ENCODE assay signal across 22 mouse cellular contexts in genomic region chr2:18956424-18956823, GRCm38 (mm10). TPM values are rescaled to one million over a fixed set of nuclear protein-coding genes. Genes with fewer than 3 reads are reported as not detected.
DNase-seq lines count a peak whose midpoint lies in the region; ATAC-seq and TF ChIP-seq lines count a peak whose summit lies in the region.
"Had no signal": no experiment of that assay in that cellular context is flagged by ENCODE, and none has a peak within 500 bp of the region (broad histone marks: within the 10 kb centered on the region; RNA-seq: fewer than 3 reads in every experiment).

No protein-coding gene starts in this region.

- no peak overlapping the region for H3K9ac ChIP-seq in heart, embryonic 14.5 days (ENCODE audit: low read length)
- H3K9ac ChIP-seq in heart, adult 2 months (ENCODE audit: low read depth, low read length): no peak overlapping the region
- H3K9ac ChIP-seq in liver, embryonic 13.5 days: 0 out of 2 replicates have a peak overlapping the region, but pooled peaks have one; percentile 7
- H3K9ac ChIP-seq: embryonic facial prominence, embryonic 12.5 days; forebrain, embryonic 13.5 days; midbrain, embryonic 12.5 days had no signal

- no peak for DNase-seq in heart, adult 2 months
- no peak for DNase-seq in thymus, adult 2 months
- no peak for DNase-seq in thymus, postnatal 25 days
- no peak for DNase-seq in liver, embryonic 13.5 days
- DNase-seq in splenic B cell, adult 2 months (ENCODE audit: low read depth, low spot score): peak; percentile 66
- DNase-seq in gastrocnemius, adult 2 months: no peak
- DNase-seq in ovary, adult 18-20 months (ENCODE audit: low spot score): no peak
- DNase-seq: adrenal gland, postnatal 10 days; cerebellum, adult 2 months; cerebellum, postnatal 25 days; heart, adult 18-20 months; kidney, adult 18-20 months; layer of hippocampus, adult 9-11 months; right cerebral cortex, postnatal 14 days had no signal

- no peak for ATAC-seq in heart, embryonic 14.5 days (ENCODE audit: insufficient number of reproducible peaks, insufficient read depth, low FRiP score, low read depth)
- ATAC-seq in liver, embryonic 13.5 days (ENCODE audit: low read depth): no peak
- ATAC-seq: forebrain, embryonic 13.5 days; lung, postnatal 0 days had no signal

- intact Hi-C loops in heart, adult 2 months (cut with DNase I): no loop called here
- intact Hi-C loops in gastrocnemius, adult 2 months (cut with DNase I): no loop called here

- peaks cover 1% of the 10 kb centered on the region; the same call in 1 of the 2 replicates for H3K79me2 ChIP-seq in heart, adult 2 months (replicated peaks; ENCODE audit: control insufficient read depth, insufficient read depth, low read length)

- peak overlapping the region; percentile 54 for H3K4me2 ChIP-seq in heart, embryonic 14.5 days (ENCODE audit: low read length)
- H3K4me2 ChIP-seq in liver, embryonic 13.5 days: peak overlapping the region; percentile 37; the same call in 1 of the 2 replicates
- H3K4me2 ChIP-seq: embryonic facial prominence, embryonic 12.5 days; forebrain, embryonic 13.5 days; midbrain, embryonic 12.5 days had no signal

- H3K9me3 ChIP-seq in heart, embryonic 14.5 days (ENCODE audit: control insufficient read depth, low read length): no peaks in the 10 kb centered on the region
- no peaks in the 10 kb centered on the region for H3K9me3 ChIP-seq in liver, embryonic 13.5 days (replicated peaks)
- H3K9me3 ChIP-seq: embryonic facial prominence, embryonic 12.5 days; forebrain, embryonic 13.5 days; limb, embryonic 10.5 days; midbrain, embryonic 12.5 days had no signal

- no peak for TF ChIP-seq POLR2A in heart, adult 2 months (IDR thresholded peaks at IDR 0.05; ENCODE audit: insufficient read depth, low read depth, low read length)
- TF ChIP-seq POLR2A in thymus, adult 2 months (IDR thresholded peaks at IDR 0.05; ENCODE audit: control insufficient read depth, extremely low read depth, insufficient read depth, low read length, poor library complexity): no peak

- no peaks in the 10 kb centered on the region for H3K27me3 ChIP-seq in heart, embryonic 14.5 days (ENCODE audit: control insufficient read depth, insufficient read depth, low read length)
- no peaks in the 10 kb centered on the region for H3K27me3 ChIP-seq in heart, adult 2 months (ENCODE audit: control insufficient read depth, insufficient read depth, low read length)
- no peaks in the 10 kb centered on the region for H3K27me3 ChIP-seq in thymus, adult 2 months (ENCODE audit: control insufficient read depth, insufficient read depth, low read length)
- no peaks in the 10 kb centered on the region for H3K27me3 ChIP-seq in liver, embryonic 13.5 days
- no peaks in the 10 kb centered on the region for H3K27me3 ChIP-seq in splenic B cell, adult 2 months (ENCODE audit: control insufficient read depth, insufficient read depth, low read length, poor library complexity, severe bottlenecking)
- H3K27me3 ChIP-seq: embryonic facial prominence, embryonic 12.5 days; forebrain, embryonic 13.5 days; midbrain, embryonic 12.5 days had no signal

- no peak overlapping the region for H3K4me3 ChIP-seq in heart, embryonic 14.5 days (ENCODE audit: control insufficient read depth in 1 of 2, insufficient read depth in 1 of 2, low read depth in 1 of 2, low read length in 2 of 2)
- H3K4me3 ChIP-seq in heart, adult 2 months: no peak overlapping the region
- H3K4me3 ChIP-seq in thymus, adult 2 months (ENCODE audit: control insufficient read depth, insufficient read depth, low read length): no peak overlapping the region
- no peak overlapping the region for H3K4me3 ChIP-seq in liver, embryonic 13.5 days (replicated peaks)
- H3K4me3 ChIP-seq in gastrocnemius, adult 2 months: no peak overlapping the region
- H3K4me3 ChIP-seq: embryonic facial prominence, embryonic 12.5 days; forebrain, embryonic 13.5 days; limb, embryonic 10.5 days; midbrain, embryonic 12.5 days had no signal

- peaks cover 19 to 38% of the 10 kb centered on the region in 2 experiments for H3K4me1 ChIP-seq in heart, embryonic 14.5 days (ENCODE audit: control insufficient read depth in 2 of 2, insufficient read depth in 2 of 2, low read length in 2 of 2)
- H3K4me1 ChIP-seq in heart, adult 2 months (ENCODE audit: control insufficient read depth, insufficient read depth, low read length): peaks cover 8% of the 10 kb centered on the region
- H3K4me1 ChIP-seq in thymus, adult 2 months (replicated peaks; ENCODE audit: control insufficient read depth, insufficient read depth, low read length): peaks cover 57% of the 10 kb centered on the region
- peaks cover 93% of the 10 kb centered on the region for H3K4me1 ChIP-seq in liver, embryonic 13.5 days (replicated peaks)

- no peak for TF ChIP-seq EP300 in heart, adult 2 months (IDR thresholded peaks at IDR 0.05; ENCODE audit: insufficient read depth, low read depth, low read length)

- WGBS in heart, embryonic 14.5 days: 89% methylated on average over 3 of the region's 3 CpGs
- 94% methylated on average over 3 of the region's 3 CpGs for WGBS in heart, adult 2 months
- WGBS in thymus, adult 2 months: 40% methylated on average over 3 of the region's 3 CpGs
- WGBS in liver, embryonic 13.5 days (ENCODE audit: insufficient replicate concordance): 47% methylated on average over 3 of the region's 3 CpGs

- H3K36me3 ChIP-seq in heart, embryonic 14.5 days (ENCODE audit: control insufficient read depth, insufficient read depth, low read length): no peaks in the 10 kb centered on the region
- H3K36me3 ChIP-seq in heart, adult 2 months (ENCODE audit: control insufficient read depth, insufficient read depth, low read length): peaks cover 2% of the 10 kb centered on the region; the same call in 1 of the 2 replicates
- H3K36me3 ChIP-seq in thymus, adult 2 months (ENCODE audit: control insufficient read depth, insufficient read depth, low read length): no peaks in the 10 kb centered on the region
- no peaks in the 10 kb centered on the region for H3K36me3 ChIP-seq in liver, embryonic 13.5 days
- no peaks in the 10 kb centered on the region for H3K36me3 ChIP-seq in splenic B cell, adult 2 months (ENCODE audit: control insufficient read depth, insufficient read depth, low read length, poor library complexity, severe bottlenecking)
- H3K36me3 ChIP-seq: embryonic facial prominence, embryonic 12.5 days; limb, embryonic 10.5 days; midbrain, embryonic 12.5 days had no signal

- H3K27ac ChIP-seq in heart, embryonic 14.5 days (replicated peaks in 1 of 2; ENCODE audit: control insufficient read depth in 1 of 2, insufficient read depth in 1 of 2, low read depth in 2 of 2, low read length in 2 of 2): no peak overlapping the region; a peak in 1 of 4 replicates
- no peak overlapping the region for H3K27ac ChIP-seq in heart, adult 2 months
- H3K27ac ChIP-seq in thymus, adult 2 months (ENCODE audit: control insufficient read depth, insufficient read depth, low read length): 0 out of 2 replicates have a peak overlapping the region, but pooled peaks have one; percentile 48
- H3K27ac ChIP-seq in liver, embryonic 13.5 days: peak overlapping the region; percentile 77
- H3K27ac ChIP-seq in gastrocnemius, adult 2 months: no peak overlapping the region
- H3K27ac ChIP-seq: embryonic facial prominence, embryonic 12.5 days; forebrain, embryonic 13.5 days; limb, embryonic 10.5 days; macrophage; midbrain, embryonic 12.5 days had no signal

- TF ChIP-seq CTCF in heart, adult 2 months (IDR thresholded peaks at IDR 0.05): no peak
- no peak for TF ChIP-seq CTCF in thymus, adult 2 months (IDR thresholded peaks at IDR 0.05; ENCODE audit: borderline replicate concordance, control insufficient read depth, extremely low read depth, insufficient read depth, low read length, poor library complexity)
- no peak for TF ChIP-seq CTCF in gastrocnemius, adult 2 months (IDR thresholded peaks at IDR 0.05)

RNA-seq across cellular contexts. Expression of gene Pip4k2a, which starts 41.5 kb away (rescaled TPM):
- 7.4 TPM in 2 replicates for polyA plus RNA-seq in heart, embryonic 14.5 days (2014; fragmentation: Nextera tagmentation; extraction: Ambion mirVana)
- total RNA-seq in heart, adult 2 months (2021): 1 to 10 TPM; 6.5 to 7.6 TPM
- polyA plus RNA-seq in heart, adult 2 months (2012; rRNA removed): 4.3 and 6.3 TPM in 2 replicates
- 55.0 and 61.2 TPM in 2 replicates for polyA plus RNA-seq in thymus, adult 2 months (2012; rRNA removed)
- polyA plus RNA-seq in liver, embryonic 13.5 days (2015; fragmentation: Nextera tagmentation; extraction: Ambion mirVana): 15.8 and 18.8 TPM in 2 replicates
- total RNA-seq in gastrocnemius, adult 2 months (2021): 1 to 10 TPM; 3.1 to 4.5 TPM

RNA-seq across cellular contexts. Expression of gene 4930426L09Rik, which starts 41.7 kb away (rescaled TPM):
- polyA plus RNA-seq in heart, embryonic 14.5 days (2014; fragmentation: Nextera tagmentation; extraction: Ambion mirVana): 0.31 and 0.36 TPM in 2 replicates
- not detected for total RNA-seq in heart, adult 2 months (2021)
- polyA plus RNA-seq in heart, adult 2 months (2012; rRNA removed): 0.18 and 0.32 TPM in 2 replicates
- polyA plus RNA-seq in thymus, adult 2 months (2012; rRNA removed): 2.0 and 2.8 TPM in 2 replicates
- 0.17 and 0.22 TPM in 2 replicates for polyA plus RNA-seq in liver, embryonic 13.5 days (2015; fragmentation: Nextera tagmentation; extraction: Ambion mirVana)
- total RNA-seq in gastrocnemius, adult 2 months (2021): not detected
- total RNA-seq: gastrocnemius, adult 8-10 months; heart, adult 18-20 months had no signal

Comparison
In these comparisons a context has a peak if more than half of its experiments do, and no peak if none do; other contexts are left out.
1. H3K27ac ChIP-seq: peak in thymus, adult 2 months (single experiment) and liver, embryonic 13.5 days (single experiment); none in heart, embryonic 14.5 days (0 of 2), heart, adult 2 months (single experiment) and gastrocnemius, adult 2 months (single experiment).